Mouse (Mus musculus) neural tube, embryonic 11.5 days (tissue): ENCODE data around the gene Tyms. TPM values are rescaled to one million over a fixed set of nuclear protein-coding genes. Genes with fewer than 3 reads are reported as not detected.

Experiments used
- ATAC-seq: fragments of 200-750 bp; cut with Nextera tagmentation; 2 replicates; pipeline ENCODE4 v1.8.0; 2017; ENCODE audit warnings: moderate number of reproducible peaks, mild to moderate bottlenecking, moderate TSS enrichment, moderate library complexity; ENCODE audit not compliant: insufficient read depth, low FRiP score, low TSS enrichment
- DNase-seq: peaks from one replicate; pipeline ENCODE4 v3.0.0-alpha.2; 2015; ENCODE audit warnings: low spot score
- H3K27ac ChIP-seq: fragments of 300-500 bp; sonication (generic); 2 replicates; pipeline ENCODE4 v1.5.1; 2014; ENCODE audit warnings: low read depth, mild to moderate bottlenecking, low read length
- H3K27me3 ChIP-seq: fragments of 300-500 bp; sonication (generic); 2 replicates; pipeline ENCODE4 v1.6.1; 2014; ENCODE audit warnings: mild to moderate bottlenecking, low read length, mixed read lengths; ENCODE audit not compliant: control insufficient read depth, insufficient read depth
- H3K36me3 ChIP-seq: fragments of 300-500 bp; sonication (generic); 2 replicates; pipeline ENCODE4 v1.6.1; 2014; ENCODE audit warnings: mild to moderate bottlenecking, low read length, moderate library complexity, mixed read lengths; ENCODE audit not compliant: control insufficient read depth, insufficient read depth
- H3K4me1 ChIP-seq: fragments of 300-500 bp; sonication (generic); 2 replicates; pipeline ENCODE4 v1.6.1; 2014; ENCODE audit warnings: low read length, mixed read lengths; ENCODE audit not compliant: control insufficient read depth, insufficient read depth
- H3K4me2 ChIP-seq: fragments of 300-500 bp; sonication (generic); 2 replicates; pipeline ENCODE4 v1.6.1; 2014; ENCODE audit warnings: low read depth, mild to moderate bottlenecking, moderate library complexity
- H3K4me3 ChIP-seq: fragments of 300-500 bp; sonication (generic); 2 replicates; pipeline ENCODE4 v1.5.1; 2014; ENCODE audit warnings: low read depth, low read length
- H3K9ac ChIP-seq: fragments of 300-500 bp; sonication (generic); 2 replicates; pipeline ENCODE4 v1.6.1; 2014; ENCODE audit warnings: mild to moderate bottlenecking, low read length
- H3K9me3 ChIP-seq: fragments of 300-500 bp; sonication (generic); 2 replicates; pipeline ENCODE4 v1.6.1; 2016; ENCODE audit warnings: low read length; ENCODE audit not compliant: control insufficient read depth
- WGBS: fragments of 180-500 bp; shearing (Covaris S2); extraction: QIAGEN DNeasy Blood & Tissue Kit; methylation state at CpG from one replicate; pipeline ENCODE4 v1.1.7; 2014; 5-methylcytosine and 5-hydroxymethylcytosine counted together
- polyA plus RNA-seq: library from polyadenylated mRNA; unstranded; fragments of >200 nt; fragmentation: Nextera tagmentation; extraction: Ambion mirVana; gene quantifications from 2 replicates; pipeline ENCODE4 v1.2.1, GENCODE M21; 2014

Gene Tyms
- polyA plus RNA-seq, 1 experiment from 2014 or later, result 248 TPM

DNA sequence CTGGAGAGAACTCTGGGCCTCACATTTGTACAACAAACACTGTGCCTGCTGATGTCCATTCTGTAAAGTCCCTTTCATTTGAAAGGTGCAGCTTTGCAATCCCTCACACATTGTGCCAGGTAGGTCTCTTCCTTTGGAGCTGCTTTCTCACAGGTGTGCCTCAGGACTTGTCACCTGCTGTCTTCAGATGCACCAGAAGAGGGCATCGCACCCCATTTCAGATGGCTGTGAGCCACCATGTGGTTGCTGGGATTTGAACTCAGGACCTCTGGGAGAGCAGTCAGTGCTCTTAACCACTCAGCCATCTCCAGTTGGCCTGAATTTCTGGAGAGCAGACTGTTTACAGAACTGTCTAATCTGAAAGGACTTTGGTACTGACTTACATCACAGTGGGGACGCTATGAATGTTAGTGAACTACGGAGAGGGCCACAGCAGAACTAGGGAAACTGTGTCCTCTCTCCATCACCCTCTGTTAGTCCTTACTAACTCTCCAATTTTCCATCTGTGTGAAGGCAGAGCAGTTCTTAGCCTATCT lies 39.2 kb upstream of the Tyms start:
- no peak overlapping the region for H3K9ac ChIP-seq
- H3K4me1 ChIP-seq, result peaks cover 28% of the 10 kb centered on the region
- DNase-seq, result no peak
- no peak overlapping the region for H3K4me3 ChIP-seq
- no peaks in the 10 kb centered on the region for H3K9me3 ChIP-seq
- no peak overlapping the region for H3K4me2 ChIP-seq
- no peak overlapping the region for H3K27ac ChIP-seq
- ATAC-seq, result no peak
- 85% methylated on average over 3 of the region's 3 CpGs for WGBS
- peaks cover 16% of the 10 kb centered on the region for H3K27me3 ChIP-seq
- 0 out of 2 replicates have a peak, but pooled peaks cover 2% of the 10 kb centered on the region for H3K36me3 ChIP-seq

- WGBS, result 72% methylated on average over 3 of the region's 3 CpGs
- no peak for ATAC-seq
- DNase-seq, result no peak
- Histone ChIP-seq H3K36me3 (no peaks in the 10 kb centered on the region), H3K4me1 (peaks cover 36% of the 10 kb centered on the region), H3K4me3 (no peak overlapping the region), H3K27ac (no peak overlapping the region), H3K9me3 (no peaks in the 10 kb centered on the region), H3K4me2 (peak overlapping the region; percentile 40), H3K9ac (no peak overlapping the region), H3K27me3 (peaks cover 17% of the 10 kb centered on the region)
These were observed 38.4 kb upstream of the Tyms start for GRCm38 (mm10) chr5:30111771-30112170.

DNA sequence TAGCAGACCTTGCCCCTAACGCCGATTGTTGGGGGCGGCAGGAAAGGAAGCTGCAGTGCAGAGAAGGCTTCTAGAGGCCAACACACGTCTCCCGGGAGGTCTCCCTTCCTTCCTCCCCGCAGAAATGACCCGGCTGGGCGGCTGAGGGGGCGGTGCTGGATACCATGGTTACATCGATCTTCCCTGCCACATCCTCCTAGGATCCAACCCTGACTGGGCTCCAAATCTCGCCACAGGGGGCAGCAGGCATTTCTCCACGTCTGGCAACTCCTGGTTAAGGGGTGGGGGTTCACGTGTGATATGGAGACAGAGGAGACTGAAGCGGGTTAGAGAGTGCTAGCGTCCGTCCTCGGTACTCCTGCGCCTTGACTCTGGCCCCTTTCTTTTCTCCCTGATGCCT lies 37.7 kb upstream of the Tyms start:
- ATAC-seq, result peak; percentile 14; the same call in 1 of the 2 replicates
- 1% methylated on average over 18 of the region's 18 CpGs for WGBS
- H3K4me3 ChIP-seq, result peak overlapping the region; percentile 9
- H3K4me1 ChIP-seq, result peaks cover 42% of the 10 kb centered on the region
- H3K4me2 ChIP-seq, result peak overlapping the region; percentile 40
- no peaks in the 10 kb centered on the region for H3K9me3 ChIP-seq
- H3K27me3 ChIP-seq, result peaks cover 21% of the 10 kb centered on the region
- H3K27ac ChIP-seq, result peak overlapping the region; percentile 34
- H3K36me3 ChIP-seq, result no peaks in the 10 kb centered on the region
- DNase-seq, result peak; percentile 85
- peak overlapping the region; percentile 40; the same call in 1 of the 2 replicates for H3K9ac ChIP-seq

DNA sequence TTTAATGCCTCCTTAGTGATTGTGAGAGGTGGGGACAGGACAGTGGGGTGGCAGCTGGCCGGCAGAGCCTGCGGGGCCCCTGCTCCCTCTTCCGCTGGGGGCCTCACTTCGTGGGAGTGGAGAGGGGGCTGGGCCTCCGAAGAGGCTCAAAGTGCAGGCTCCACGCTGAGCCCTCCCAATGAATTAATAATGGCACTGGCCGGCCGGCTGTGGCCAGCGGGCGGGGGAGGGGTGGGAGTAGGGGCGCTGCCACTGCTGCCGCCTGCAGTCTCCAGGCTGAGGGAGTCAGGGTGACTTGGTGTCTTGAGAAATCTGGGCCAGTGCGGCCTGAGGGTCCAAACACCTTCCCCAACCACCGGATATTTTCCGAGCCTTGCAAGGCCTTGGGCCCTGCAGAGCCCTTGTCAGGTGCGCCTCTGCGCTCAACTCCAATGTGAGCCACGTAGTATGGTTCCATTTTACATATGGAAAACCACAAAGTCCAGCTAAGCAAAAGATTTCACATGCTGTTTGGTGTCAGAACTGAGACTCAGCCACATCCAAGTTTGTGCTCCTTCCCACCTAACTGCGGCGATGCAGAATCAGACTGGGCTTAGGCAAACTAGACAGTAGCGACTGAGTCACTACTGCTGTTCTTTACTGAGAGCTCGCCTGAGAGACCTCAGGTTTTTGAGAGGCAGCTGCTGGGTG lies 37.1 kb upstream of the Tyms start:
- 2% methylated on average over 21 of the region's 22 CpGs for WGBS

DNA sequence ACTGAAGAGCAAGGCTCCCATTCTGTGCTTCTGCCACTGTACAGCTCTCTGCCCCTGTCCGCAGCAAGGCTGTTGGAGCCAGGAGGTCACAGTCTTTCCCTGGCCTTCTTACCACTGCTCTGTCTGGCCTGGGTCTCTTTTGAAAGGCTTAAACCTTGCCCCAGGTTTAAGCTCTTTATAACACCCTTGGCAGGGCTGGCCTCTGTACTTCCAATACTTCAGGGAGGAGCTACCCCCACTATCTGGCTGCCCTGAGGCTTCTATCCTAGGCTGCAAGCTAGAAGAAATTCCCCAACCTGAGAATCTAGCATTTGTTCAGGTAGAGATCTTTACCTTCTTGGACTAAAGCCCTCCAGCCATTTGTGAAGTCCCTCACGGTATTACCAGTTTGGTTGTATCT lies 36.5 kb upstream of the Tyms start:
- H3K36me3 ChIP-seq, result no peaks in the 10 kb centered on the region
- H3K9me3 ChIP-seq, result no peaks in the 10 kb centered on the region
- H3K4me2 ChIP-seq, result no peak overlapping the region; the same call in 1 of the 2 replicates
- peaks cover 32% of the 10 kb centered on the region for H3K27me3 ChIP-seq
- WGBS, result 38% methylated on average over 2 of the region's 2 CpGs
- no peak overlapping the region for H3K4me3 ChIP-seq
- no peak overlapping the region for H3K9ac ChIP-seq
- no peak overlapping the region for H3K27ac ChIP-seq
- no peak for ATAC-seq
- H3K4me1 ChIP-seq, result peaks cover 45% of the 10 kb centered on the region
- no peak for DNase-seq

More for the DNA sequence above, 37.1 kb upstream of the Tyms start:
- Histone ChIP-seq H3K9me3 (no peaks in the 10 kb centered on the region), H3K9ac (peak overlapping the region; percentile 40; the same call in 1 of the 2 replicates), H3K4me3 (peak overlapping the region; percentile 9), H3K27me3 (peaks cover 28% of the 10 kb centered on the region), H3K4me1 (peaks cover 45% of the 10 kb centered on the region), H3K27ac (peak overlapping the region; percentile 34), H3K36me3 (no peaks in the 10 kb centered on the region), H3K4me2 (peak overlapping the region; percentile 40)
- ATAC-seq, result no peak
- peak; percentile 63 for DNase-seq

GRCm38 (mm10) chr5:30108233-30108632 lies 34.8 kb upstream of the Tyms start:
- Histone ChIP-seq H3K4me2 (peak overlapping the region; percentile 88; the same call in 1 of the 2 replicates), H3K9ac (no peak overlapping the region), H3K27ac (no peak overlapping the region; the same call in 1 of the 2 replicates), H3K36me3 (no peaks in the 10 kb centered on the region), H3K27me3 (peaks cover 24% of the 10 kb centered on the region), H3K9me3 (no peaks in the 10 kb centered on the region), H3K4me3 (no peak overlapping the region), H3K4me1 (peaks cover 45% of the 10 kb centered on the region)
- no peak for DNase-seq
- ATAC-seq, result no peak
- 63% methylated on average over 6 of the region's 6 CpGs for WGBS

GRCm38 (mm10) chr5:30107611-30108041 lies 34.2 kb upstream of the Tyms start:
- Histone ChIP-seq H3K9me3 (no peaks in the 10 kb centered on the region), H3K9ac (peak overlapping the region; percentile 11), H3K27me3 (peaks cover 18% of the 10 kb centered on the region), H3K4me2 (peak overlapping the region; percentile 88), H3K4me1 (peaks cover 45% of the 10 kb centered on the region), H3K4me3 (no peak overlapping the region), H3K36me3 (no peaks in the 10 kb centered on the region), H3K27ac (peak overlapping the region; percentile 62)
- 6% methylated on average over 5 of the region's 5 CpGs for WGBS
- ATAC-seq, result no peak
- DNase-seq, result peak; percentile 58

- Histone ChIP-seq H3K9ac (no peak overlapping the region; the same call in 1 of the 2 replicates), H3K27me3 (peaks cover 18% of the 10 kb centered on the region), H3K4me3 (peak overlapping the region; percentile 53; the same call in 1 of the 2 replicates), H3K4me1 (peaks cover 45% of the 10 kb centered on the region), H3K27ac (peak overlapping the region; percentile 62), H3K36me3 (no peaks in the 10 kb centered on the region), H3K9me3 (no peaks in the 10 kb centered on the region), H3K4me2 (peak overlapping the region; percentile 88)
- DNase-seq, result peak; percentile 81
- ATAC-seq, result peak; percentile 58
- WGBS, result 4% methylated on average over 7 of the region's 7 CpGs
These were observed 33.8 kb upstream of the Tyms start for GRCm38 (mm10) chr5:30107186-30107585.
